Mouse (Mus musculus) thymus, adult 2 months (tissue): ENCODE results near the gene Exoc3l4. TPM values are rescaled to one million over a fixed set of nuclear protein-coding genes. Genes with fewer than 3 reads are reported as not detected.

ENCODE experiments used
- DNase-seq: peaks from one replicate; pipeline ENCODE4 v3.0.0; 2021
- H3K27ac ChIP-seq: fragments of 200-500 bp; 2 replicates; pipeline ENCODE4 v1.5.1; 2012; ENCODE audit warnings: low read length, control low read depth; ENCODE audit not compliant: control insufficient read depth, insufficient read depth
- H3K27me3 ChIP-seq: fragments of 200-500 bp; 2 replicates; pipeline ENCODE4 v1.6.1; 2012; ENCODE audit warnings: mild to moderate bottlenecking, low read length, moderate library complexity, mixed read lengths; ENCODE audit not compliant: control insufficient read depth, insufficient read depth
- H3K36me3 ChIP-seq: fragments of 200-500 bp; 2 replicates; pipeline ENCODE4 v1.6.1; 2012; ENCODE audit warnings: mild to moderate bottlenecking, low read length, moderate library complexity; ENCODE audit not compliant: control insufficient read depth, insufficient read depth
- H3K4me1 ChIP-seq: fragments of 200-500 bp; replicated peaks from 2 replicates; pipeline ENCODE4 v1.6.1; 2012; ENCODE audit warnings: low read length; ENCODE audit not compliant: control insufficient read depth, insufficient read depth
- H3K4me3 ChIP-seq: fragments of 200-500 bp; 2 replicates; pipeline ENCODE4 v1.5.1; 2012; ENCODE audit warnings: mild to moderate bottlenecking, low read length, control low read depth, moderate library complexity; ENCODE audit not compliant: control insufficient read depth, insufficient read depth
- CTCF ChIP-seq: fragments of 200-500 bp; IDR thresholded peaks from 2 replicates; pipeline ENCODE4 v1.5.1; 2012; ENCODE audit warnings: mild to moderate bottlenecking, control low read depth, low read length, moderate library complexity, borderline replicate concordance; ENCODE audit not compliant: control insufficient read depth, poor library complexity, insufficient read depth; ENCODE audit errors: extremely low read depth
- POLR2A ChIP-seq: fragments of 200-500 bp; IDR thresholded peaks from 2 replicates; pipeline ENCODE4 v1.6.1; 2012; ENCODE audit warnings: mild to moderate bottlenecking, low read length, control low read depth, moderate library complexity; ENCODE audit not compliant: control insufficient read depth, poor library complexity, insufficient read depth; ENCODE audit errors: extremely low read depth
- WGBS: fragments of 180-500 bp; shearing (Covaris S2); methylation state at CpG from one replicate; pipeline ENCODE4 v1.1.7; 2018; 5-methylcytosine and 5-hydroxymethylcytosine counted together
- polyA plus RNA-seq: library from polyadenylated mRNA; depleted of rRNA; stranded (reverse); fragments of >200 nt; gene quantifications from 2 replicates; pipeline ENCODE4 v1.2.3, GENCODE M21; 2012

Exoc3l4 gene
- polyA plus RNA-seq, 1 experiment, result 41.5 TPM

GRCm38 (mm10) chr12:111443011-111443870 is 26.4 kb downstream of the Exoc3l4 start:
- no peak for DNase-seq
- WGBS, result 56% methylated on average over 15 of the region's 15 CpGs
- H3K27me3 ChIP-seq, result peaks cover 3% of the 10 kb centered on the region; the same call in 1 of the 2 replicates

GRCm38 (mm10) chr12:111443921-111444831 is 27.4 kb downstream of the Exoc3l4 start:
- Histone ChIP-seq H3K36me3 (no peaks in the 10 kb centered on the region), H3K27me3 (peaks cover 3% of the 10 kb centered on the region; the same call in 1 of the 2 replicates), H3K27ac (no peak overlapping the region), H3K4me1 (no peaks in the 10 kb centered on the region), H3K4me3 (no peak overlapping the region)
- no peak for TF ChIP-seq CTCF
- no peak for TF ChIP-seq POLR2A
- no peak for DNase-seq
- WGBS, result 63% methylated on average over 10 of the region's 10 CpGs

More at GRCm38 (mm10) chr12:111443011-111443870, 26.4 kb downstream of the Exoc3l4 start:
- Histone ChIP-seq H3K27ac (no peak overlapping the region), H3K4me1 (no peaks in the 10 kb centered on the region), H3K4me3 (0 out of 2 replicates have a peak overlapping the region, but pooled peaks have one; percentile 9), H3K36me3 (no peaks in the 10 kb centered on the region)
- TF ChIP-seq POLR2A (no peak), CTCF (no peak)

- Histone ChIP-seq H3K4me3 (no peak overlapping the region), H3K27ac (no peak overlapping the region), H3K4me1 (no peaks in the 10 kb centered on the region), H3K36me3 (no peaks in the 10 kb centered on the region), H3K27me3 (peaks cover 3% of the 10 kb centered on the region; the same call in 1 of the 2 replicates)
- DNase-seq, result no peak
- no peak for TF ChIP-seq POLR2A
- TF ChIP-seq CTCF, result no peak
- WGBS, result 34% methylated on average over 52 of the region's 52 CpGs
Measured at GRCm38 (mm10) chr12:111445161-111445889, 28.5 kb downstream of the Exoc3l4 start.

GRCm38 (mm10) chr12:111445890-111446613 is 29.2 kb downstream of the Exoc3l4 start:
- Histone ChIP-seq H3K4me1 (no peaks in the 10 kb centered on the region), H3K4me3 (no peak overlapping the region), H3K27me3 (peaks cover 3% of the 10 kb centered on the region; the same call in 1 of the 2 replicates), H3K36me3 (no peaks in the 10 kb centered on the region), H3K27ac (no peak overlapping the region)
- no peak for DNase-seq
- TF ChIP-seq CTCF, result no peak
- TF ChIP-seq POLR2A, result no peak
- WGBS, result 60% methylated on average over 27 of the region's 27 CpGs

- Histone ChIP-seq H3K4me1 (no peaks in the 10 kb centered on the region), H3K27ac (no peak overlapping the region), H3K36me3 (no peaks in the 10 kb centered on the region), H3K4me3 (no peak overlapping the region), H3K27me3 (peaks cover 3% of the 10 kb centered on the region; the same call in 1 of the 2 replicates)
- DNase-seq, result no peak
- no peak for TF ChIP-seq POLR2A
- TF ChIP-seq CTCF, result no peak
- WGBS, result 92% methylated on average over 5 of the region's 5 CpGs
Measured at GRCm38 (mm10) chr12:111446745-111447144, 29.9 kb downstream of the Exoc3l4 start.

GRCm38 (mm10) chr12:111447350-111447749 is 30.5 kb downstream of the Exoc3l4 start:
- TF ChIP-seq CTCF (no peak), POLR2A (no peak)
- DNase-seq, result no peak
- Histone ChIP-seq H3K27me3 (peaks cover 3% of the 10 kb centered on the region; the same call in 1 of the 2 replicates), H3K4me3 (no peak overlapping the region), H3K4me1 (no peaks in the 10 kb centered on the region), H3K36me3 (no peaks in the 10 kb centered on the region), H3K27ac (no peak overlapping the region)
- WGBS, result 91% methylated on average over 9 of the region's 9 CpGs
